Mouse (Mus musculus) MEL (cell line): ENCODE results near the gene Zfp607a.

ENCODE experiments used
- CHD1 ChIP-seq: IDR thresholded peaks from 2 replicates; pipeline ENCODE4 v1.6.1; 2012; ENCODE audit warnings: low read depth, mild to moderate bottlenecking, inconsistent platforms, low read length, improper control_type of control experiment
- CTCF ChIP-seq, 3 experiments: IDR thresholded peaks in 2 of 3; conservative IDR thresholded peaks in 1 of 3; 2 replicates each; pipeline ENCODE4 v1.5.1; 2011 to 2012; ENCODE audit warnings: low read length in 3 of 3, low read depth in 2 of 3, mild to moderate bottlenecking in 2 of 3, improper control_type of control experiment in 1 of 3, inconsistent platforms in 1 of 3, mixed read lengths in 1 of 3, moderate library complexity in 1 of 3; ENCODE audit not compliant: control insufficient read depth in 1 of 3, insufficient read depth in 1 of 3, poor library complexity in 1 of 3, severe bottlenecking in 1 of 3
- EP300 ChIP-seq, 2 experiments: IDR thresholded peaks; 2 replicates each; pipeline ENCODE4 v1.6.1; 2011; ENCODE audit warnings: improper control_type of control experiment in 2 of 2, low read length in 2 of 2, low read depth in 1 of 2, mild to moderate bottlenecking in 1 of 2
- GATA1 ChIP-seq: IDR thresholded peaks from 2 replicates; pipeline ENCODE4 v1.6.1; 2011; ENCODE audit warnings: low read depth, low read length, improper control_type of control experiment
- HCFC1 ChIP-seq: IDR thresholded peaks from 2 replicates; pipeline ENCODE4 v1.6.1; 2012; ENCODE audit warnings: low read depth, mild to moderate bottlenecking, inconsistent platforms, low read length, improper control_type of control experiment, moderate library complexity
- MAZ ChIP-seq: IDR thresholded peaks from 2 replicates; pipeline ENCODE4 v1.6.1; 2012; ENCODE audit warnings: low read depth, mild to moderate bottlenecking, inconsistent platforms, low read length, improper control_type of control experiment
- MYC ChIP-seq: IDR thresholded peaks from 2 replicates; pipeline ENCODE4 v1.6.1; 2011; ENCODE audit warnings: low read depth, mild to moderate bottlenecking, low read length, improper control_type of control experiment, moderate library complexity
- NRF1 ChIP-seq: IDR thresholded peaks from 2 replicates; pipeline ENCODE4 v1.6.1; 2014; ENCODE audit warnings: low read depth, mild to moderate bottlenecking, inconsistent platforms, low read length, improper control_type of control experiment, moderate library complexity; ENCODE audit not compliant: poor library complexity, insufficient read depth, severe bottlenecking
- POLR2A ChIP-seq, 2 experiments: IDR thresholded peaks; 2 replicates each; pipeline ENCODE4 v1.6.1; 2011 to 2012; ENCODE audit warnings: low read length in 2 of 2, mild to moderate bottlenecking in 2 of 2, control low read depth in 1 of 2, improper control_type of control experiment in 1 of 2, low read depth in 1 of 2, moderate library complexity in 1 of 2; ENCODE audit not compliant: control insufficient read depth in 1 of 2, insufficient read depth in 1 of 2, poor library complexity in 1 of 2
- POLR2AphosphoS2 ChIP-seq: IDR thresholded peaks from 2 replicates; pipeline ENCODE4 v1.6.1; 2011; ENCODE audit warnings: low read length, improper control_type of control experiment
- RAD21 ChIP-seq: IDR thresholded peaks from 2 replicates; pipeline ENCODE4 v1.6.1; 2011; ENCODE audit warnings: mild to moderate bottlenecking, low read depth, low read length, improper control_type of control experiment
- TAL1 ChIP-seq: IDR thresholded peaks from 2 replicates; pipeline ENCODE4 v1.6.1; 2012; ENCODE audit warnings: mild to moderate bottlenecking, inconsistent platforms, low read length, moderate library complexity, mixed read lengths
- ZMIZ1 ChIP-seq: IDR thresholded peaks from 2 replicates; pipeline ENCODE4 v1.6.1; 2012; ENCODE audit warnings: low read depth, mild to moderate bottlenecking, inconsistent platforms, low read length, improper control_type of control experiment, moderate library complexity

- TF ChIP-seq NRF1 (no peak), HCFC1 (no peak), CTCF (IDR thresholded peaks at IDR 0.05 in 2 of 3, conservative IDR thresholded peaks at IDR 0.05 in 1 of 3; ENCODE audit: control insufficient read depth in 1 of 3, insufficient read depth in 1 of 3, low read depth in 2 of 3, low read length in 3 of 3, poor library complexity in 1 of 3, severe bottlenecking in 1 of 3) (no peak), POLR2A (IDR thresholded peaks at IDR 0.05; ENCODE audit: control insufficient read depth in 1 of 2, insufficient read depth in 1 of 2, low read depth in 1 of 2, low read length in 2 of 2, poor library complexity in 1 of 2) (no peak), POLR2AphosphoS2 (no peak), GATA1 (no peak), TAL1 (no peak), RAD21 (no peak), ZMIZ1 (no peak), MYC (no peak), MAZ (no peak), EP300 (IDR thresholded peaks at IDR 0.05; ENCODE audit: low read depth in 1 of 2, low read length in 2 of 2) (no peak), CHD1 (no peak)
Measured at GRCm38 (mm10) chr7:27881721-27882120, 24.4 kb downstream of the Zfp607a start.
